Mouse (Mus musculus) spleen, adult 18-20 months (tissue): Measurements from ENCODE around the gene Rhov.
A peak's percentile ranks its signal among the peaks of the same experiment; 100 is the strongest.

Experiments
- DNase-seq, 2 experiments: peaks; one replicate each; pipeline ENCODE4 v3.0.0; 2022; ENCODE audit warnings: mixed read lengths in 2 of 2

The Rhov gene

DNA sequence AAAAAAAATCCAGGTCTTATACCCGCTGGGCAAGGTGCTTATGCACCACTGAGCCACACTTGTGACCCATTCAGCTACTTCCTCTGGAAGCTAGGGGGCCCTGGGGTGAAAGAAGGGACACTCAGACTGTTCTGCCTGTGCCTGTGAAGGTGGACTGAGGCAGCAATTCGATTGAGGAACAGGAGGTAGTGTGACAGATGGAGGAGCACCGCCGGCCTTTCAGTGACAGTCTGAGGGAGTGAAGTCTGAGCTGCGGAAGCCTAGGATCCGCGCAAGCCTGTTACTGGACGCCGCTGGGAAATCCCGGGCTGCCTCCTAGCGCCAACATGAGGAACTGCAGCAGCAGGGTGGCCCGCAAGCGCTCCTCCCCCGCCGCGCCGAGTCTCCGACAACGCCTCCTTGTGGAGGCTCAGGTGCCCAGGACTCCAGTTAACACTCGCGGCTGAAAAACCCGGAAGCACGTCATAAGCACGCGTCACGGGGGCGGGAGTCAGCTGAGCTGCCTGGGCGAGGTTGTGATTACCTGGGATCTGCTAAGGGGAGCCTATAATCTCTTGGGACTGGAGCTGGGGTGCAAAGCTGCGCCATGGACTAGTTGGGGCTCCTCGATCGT lies 17.3 kb upstream of the Rhov start, which contains the start of gene Vps18:
TSS of gene Vps18 (plus strand) at position 471 of the 613 bp plus-strand sequence.
- peak; percentile 94 to 96 for DNase-seq

DNA sequence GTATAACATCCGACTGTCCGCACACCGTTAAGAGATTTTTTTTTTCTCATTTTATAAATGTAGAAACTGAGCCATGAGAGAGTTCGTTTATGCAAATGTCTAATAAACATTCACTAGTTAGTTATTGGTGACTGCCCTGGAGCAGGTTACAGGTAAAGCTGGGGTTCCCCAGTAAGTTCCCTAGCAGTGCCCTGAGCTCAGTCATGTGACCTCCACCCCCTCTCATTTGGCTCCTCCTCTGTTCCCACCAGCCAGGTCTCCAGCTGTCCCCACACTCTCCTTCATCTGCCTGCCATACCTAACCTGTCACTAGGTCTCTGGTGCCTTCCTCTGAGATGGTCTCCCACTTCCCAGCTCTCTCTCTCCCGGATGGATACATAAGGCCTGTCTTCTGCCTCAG lies 16.3 kb upstream of the Rhov start:
- DNase-seq: no peak

DNA sequence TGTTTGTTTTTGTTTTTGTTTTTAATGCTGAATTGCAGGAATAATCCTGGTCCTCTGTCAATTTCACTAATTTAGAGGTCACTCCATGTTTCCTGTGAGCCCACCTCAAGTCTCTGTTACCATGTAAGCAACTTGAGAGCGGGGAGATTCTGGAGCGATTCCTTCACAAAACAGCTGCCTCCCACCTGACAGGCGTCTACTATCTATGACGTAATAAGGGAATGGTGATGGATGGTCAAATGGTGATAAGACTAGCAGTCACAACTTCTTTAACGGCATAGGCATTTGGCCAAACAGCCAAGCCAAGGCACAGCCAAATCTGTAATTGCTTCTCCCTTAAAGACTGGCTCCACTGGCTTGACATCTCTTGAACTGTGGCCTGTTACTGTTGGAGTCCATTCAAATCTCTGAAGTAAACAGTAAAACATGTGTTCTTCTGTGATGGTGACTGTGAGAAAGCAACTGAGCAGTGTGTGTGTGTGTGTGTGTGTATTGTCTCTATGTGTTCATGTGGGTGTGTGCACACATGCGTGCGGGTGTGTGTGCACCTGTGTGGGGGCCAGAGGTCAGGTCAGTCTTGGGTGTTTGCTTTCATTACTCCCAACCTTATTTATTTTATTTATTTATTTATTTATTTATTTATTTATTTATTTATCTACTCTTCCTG lies 11.0 kb upstream of the Rhov start:
- DNase-seq: no peak

DNA sequence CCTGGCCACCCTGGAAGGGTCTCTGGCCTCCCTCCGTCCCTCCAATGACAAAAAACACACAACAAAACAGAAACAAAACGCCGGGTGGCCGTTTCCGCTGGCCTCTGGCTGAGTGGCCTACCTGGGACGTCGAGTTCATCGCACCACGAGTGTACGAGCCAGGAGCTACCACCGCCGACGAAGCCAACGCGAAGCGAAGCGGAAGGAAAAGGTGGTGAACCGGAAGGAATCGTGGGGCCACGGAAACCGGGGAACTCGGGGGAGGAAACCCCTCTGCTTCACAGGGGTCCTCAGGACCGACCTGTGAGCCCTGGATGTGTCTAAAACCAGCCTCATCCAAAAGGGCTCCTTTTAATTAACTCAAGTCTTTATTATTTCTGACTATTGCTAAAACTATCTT lies 6.7 kb upstream of the Rhov start:
- no peak for DNase-seq

DNA sequence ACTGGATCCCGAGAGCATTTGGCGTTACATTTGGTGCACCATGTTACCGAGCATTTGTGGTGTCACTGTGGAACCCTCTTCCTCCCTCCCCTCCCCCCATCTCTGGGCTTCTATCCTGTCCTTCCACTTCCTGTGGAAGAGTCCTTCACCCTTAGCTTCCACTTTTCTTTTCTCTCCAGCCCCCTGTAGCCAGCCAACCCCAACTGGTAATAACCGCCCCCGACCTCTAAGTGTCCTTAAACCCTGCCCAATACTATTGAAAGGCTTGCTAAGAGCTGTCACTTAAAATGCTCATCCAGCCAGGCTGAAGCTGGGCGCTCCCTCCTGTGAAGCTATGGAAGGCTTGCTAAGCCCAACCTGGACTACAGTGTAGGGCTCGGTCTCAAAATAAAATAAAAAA lies 5.9 kb upstream of the Rhov start:
- no peak for DNase-seq

DNA sequence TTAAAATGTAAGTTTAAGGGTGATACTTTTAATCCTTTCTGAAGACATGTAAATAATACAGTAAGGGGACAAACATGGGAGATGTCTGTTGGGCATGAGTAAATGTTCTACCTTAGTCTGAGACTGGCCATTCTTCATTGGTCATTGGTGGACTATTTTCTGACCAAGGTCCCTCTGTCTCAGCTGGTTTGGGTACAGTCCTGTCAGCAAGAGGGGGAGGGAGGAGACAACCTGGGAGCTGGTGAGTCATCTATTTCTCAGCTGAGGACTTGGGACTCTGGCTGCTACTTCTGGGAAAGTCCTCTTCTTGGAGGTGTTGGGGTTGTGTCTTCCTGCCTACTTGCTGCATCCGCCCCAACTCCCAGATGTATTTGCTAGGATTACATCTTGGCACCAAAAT lies 3.1 kb upstream of the Rhov start:
- no peak for DNase-seq

DNA sequence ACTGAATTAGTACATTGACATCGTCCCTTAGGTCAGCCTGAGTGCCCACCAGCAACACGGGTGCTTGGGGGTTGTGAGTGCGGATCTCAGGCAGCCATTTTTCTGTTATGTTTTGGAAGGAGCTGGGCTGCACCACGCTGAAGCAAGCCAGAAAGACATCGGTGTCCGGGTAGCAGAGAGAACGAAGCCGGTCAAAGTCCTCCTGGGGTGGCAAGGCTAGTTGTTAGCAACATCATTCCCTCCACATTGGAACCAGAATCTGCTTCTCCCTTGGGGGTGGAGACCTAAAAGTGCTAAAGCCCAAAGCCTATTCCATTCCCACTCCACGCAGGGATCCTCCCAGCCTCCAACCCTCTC lies 808 bp downstream of the Rhov start:
- DNase-seq: no peak

DNA sequence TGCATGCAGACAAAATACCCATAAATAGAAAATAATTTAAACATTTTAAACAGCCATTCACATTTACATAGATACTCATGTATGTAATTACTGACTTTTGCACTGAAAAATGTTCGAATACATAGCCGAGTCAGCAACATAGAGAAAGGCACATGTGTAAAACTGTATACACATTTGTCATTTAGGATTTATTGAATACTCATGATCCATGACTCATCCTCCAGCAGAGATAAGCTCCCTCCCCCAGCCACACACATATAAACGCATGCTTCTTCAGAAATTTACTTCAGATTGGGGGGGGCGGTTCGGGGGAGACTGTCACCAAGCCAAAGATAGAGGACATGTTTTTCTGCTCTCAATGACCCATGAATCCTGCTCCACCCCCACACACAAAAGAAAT lies 7.3 kb downstream of the Rhov start:
- DNase-seq: no peak

DNA sequence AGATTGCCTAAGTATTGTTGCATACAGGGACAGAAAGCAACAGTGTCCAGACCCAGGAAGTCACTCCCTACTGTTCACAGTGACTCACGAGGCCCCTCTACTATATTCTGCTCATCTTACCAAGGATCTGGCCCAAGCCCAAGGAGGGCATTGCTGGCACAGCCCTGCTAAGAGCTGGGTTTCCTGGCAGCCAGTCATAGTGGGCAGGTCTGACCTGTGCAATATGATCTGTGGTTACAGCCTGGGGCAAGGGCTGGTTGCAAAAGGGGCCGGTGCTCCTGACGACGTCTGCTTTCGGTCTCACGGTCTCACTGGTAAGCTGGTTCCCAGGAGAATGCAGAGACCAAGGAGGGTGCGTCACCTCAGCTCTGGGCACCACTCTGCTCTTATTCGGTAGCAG lies 8.1 kb downstream of the Rhov start:
- no peak for DNase-seq

DNA sequence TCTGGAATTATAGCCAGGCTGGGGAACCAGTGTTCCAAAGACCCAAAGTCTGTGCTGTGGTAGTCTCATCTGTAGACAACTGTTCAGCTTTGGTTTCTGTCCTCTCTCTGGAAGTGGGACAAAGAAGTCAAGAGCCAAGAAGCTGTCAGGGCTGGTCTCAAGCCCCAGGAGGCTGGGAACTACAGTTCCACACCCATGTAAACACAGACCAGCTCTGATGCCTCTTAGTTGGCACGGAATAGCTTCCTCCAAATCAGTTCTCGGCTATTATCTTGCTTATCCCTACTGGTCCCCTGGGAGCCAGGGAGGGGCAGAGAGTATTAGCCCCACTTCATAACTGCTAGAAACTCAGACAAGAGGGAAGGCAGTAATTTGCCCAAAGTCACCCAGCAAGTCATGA lies 9.7 kb downstream of the Rhov start:
- DNase-seq: no peak

DNA sequence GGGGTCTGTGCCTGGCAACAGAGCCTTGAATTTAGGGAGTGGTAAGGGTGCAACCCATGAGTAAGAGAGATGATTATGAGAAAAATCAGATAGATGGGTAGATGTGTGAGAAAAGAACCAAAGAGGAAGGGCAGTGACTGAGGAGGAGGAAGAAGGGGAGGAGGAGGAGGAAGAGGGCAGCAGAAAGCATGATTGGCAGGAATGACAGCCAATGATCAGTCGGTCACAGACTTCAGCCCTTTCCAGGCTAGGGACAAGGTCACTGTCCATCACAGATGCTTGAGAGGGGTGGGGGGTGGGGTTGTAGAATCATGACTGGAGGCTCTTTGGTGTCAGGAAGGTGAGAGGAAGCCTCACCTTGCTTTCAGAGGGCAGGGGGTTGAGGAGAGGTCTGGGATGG lies 10.6 kb downstream of the Rhov start:
- DNase-seq: no peak

DNA sequence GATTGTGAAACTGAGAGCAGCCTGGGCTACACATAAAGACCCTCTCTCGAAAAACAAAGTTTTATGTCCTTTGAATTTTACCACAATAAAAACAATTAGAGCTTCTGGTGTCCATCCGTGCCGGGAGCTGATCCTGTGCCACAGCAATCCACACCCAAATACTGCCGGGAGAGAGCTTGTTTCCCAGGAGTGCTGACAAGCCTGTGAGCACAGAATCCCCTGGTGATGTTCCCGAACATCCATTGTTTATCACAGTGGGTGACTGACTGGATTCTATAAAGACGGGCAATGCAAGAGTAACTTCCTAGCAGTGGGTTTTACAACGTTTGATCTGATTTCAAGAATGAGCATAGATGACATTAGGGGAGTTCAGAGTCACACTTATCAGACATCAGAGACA lies 16.1 kb downstream of the Rhov start:
- DNase-seq: no peak

DNA sequence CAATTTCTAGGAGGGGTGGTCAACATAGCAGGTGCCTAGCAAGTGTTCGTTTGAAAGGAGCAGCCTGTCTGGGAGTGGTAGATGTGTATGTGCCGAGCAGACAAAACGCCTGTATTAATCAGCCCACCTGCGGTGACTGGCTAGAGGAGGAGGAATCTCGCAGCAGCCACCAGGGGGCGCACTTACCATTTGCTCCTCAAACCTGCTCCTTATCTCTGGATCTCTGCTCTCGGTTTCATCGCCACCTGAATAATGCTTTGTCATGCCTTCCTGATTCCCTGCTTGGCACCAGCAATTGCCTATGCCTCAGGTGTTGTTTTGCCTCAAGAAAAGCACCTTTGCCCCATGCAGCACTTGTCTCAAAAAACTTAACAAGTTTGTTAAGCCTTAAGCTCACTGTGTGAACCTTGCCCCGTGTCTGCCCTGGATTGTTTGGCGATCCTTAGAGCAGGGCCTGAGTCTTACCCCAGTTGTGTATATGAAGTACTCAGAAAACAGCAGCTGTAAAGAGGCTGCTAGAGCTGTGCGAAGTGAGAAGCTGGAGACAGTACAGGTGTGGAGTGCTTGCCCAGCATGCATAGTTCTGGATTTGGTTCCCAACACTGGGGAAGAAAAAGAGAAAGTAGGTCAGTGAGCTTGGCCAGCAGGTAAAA lies 20.1 kb downstream of the Rhov start:
- peak; percentile 57 to 84 for DNase-seq

DNA sequence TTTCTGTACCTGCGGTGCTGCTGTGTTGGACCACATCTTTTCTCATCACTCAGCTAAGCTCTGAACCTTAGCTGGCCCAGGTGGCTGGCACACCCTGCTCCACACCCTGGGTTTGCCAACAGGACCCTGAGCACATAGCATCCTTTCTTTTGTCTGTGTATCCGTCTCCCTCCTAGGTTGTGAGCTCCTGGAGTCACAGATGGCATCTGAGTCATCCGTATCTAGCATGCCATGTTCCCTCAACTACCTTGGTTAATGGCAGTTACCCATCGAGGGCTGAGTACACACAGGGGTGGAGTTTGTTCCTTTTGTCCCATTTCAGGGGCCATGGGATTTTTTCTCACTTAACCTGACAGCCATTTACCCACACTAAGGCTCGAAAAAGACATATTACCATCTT lies 20.7 kb downstream of the Rhov start:
- DNase-seq: no peak

DNA sequence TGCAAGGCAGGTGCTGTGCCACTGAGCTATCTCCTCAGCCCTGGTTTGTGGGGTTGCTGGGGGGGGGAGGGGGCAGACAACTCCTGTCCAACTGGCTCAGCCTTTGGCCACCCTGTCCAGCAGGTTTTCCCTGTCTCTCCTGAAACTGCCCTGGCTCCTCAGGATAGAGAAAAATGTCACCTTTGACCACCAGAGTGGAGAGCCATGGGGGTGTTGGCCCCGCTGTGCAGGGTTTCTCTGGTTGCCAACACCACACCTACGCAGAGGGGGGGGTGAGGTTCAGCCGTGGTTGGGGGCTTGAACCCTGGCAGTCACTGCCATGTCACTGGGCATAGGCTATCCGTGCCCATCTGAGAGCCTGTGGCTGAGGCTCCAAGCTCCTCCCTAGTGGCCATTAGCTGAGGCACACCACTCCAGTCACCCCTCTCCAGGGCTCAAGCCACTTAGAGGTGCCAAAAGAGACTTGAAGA lies 21.4 kb downstream of the Rhov start:
- DNase-seq: no peak

DNA sequence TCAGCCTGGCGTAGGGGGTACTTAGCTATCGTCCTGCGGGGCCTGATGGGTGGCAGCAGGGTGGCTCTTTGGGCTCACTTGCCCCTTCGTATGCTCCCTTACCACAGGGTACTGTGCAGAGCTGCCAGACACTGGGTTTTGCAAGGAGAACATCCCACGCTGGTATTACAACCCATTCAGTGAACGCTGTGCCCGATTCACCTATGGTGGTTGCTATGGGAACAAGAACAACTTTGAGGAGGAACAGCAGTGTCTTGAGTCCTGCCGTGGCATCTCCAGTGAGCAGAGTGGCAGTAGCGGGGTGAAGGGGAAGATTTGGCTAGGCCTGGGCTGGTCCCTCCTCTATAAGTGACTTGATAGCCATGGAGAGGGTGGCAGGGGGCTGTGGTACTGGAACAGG lies 23.2 kb downstream of the Rhov start:
- no peak for DNase-seq

DNA sequence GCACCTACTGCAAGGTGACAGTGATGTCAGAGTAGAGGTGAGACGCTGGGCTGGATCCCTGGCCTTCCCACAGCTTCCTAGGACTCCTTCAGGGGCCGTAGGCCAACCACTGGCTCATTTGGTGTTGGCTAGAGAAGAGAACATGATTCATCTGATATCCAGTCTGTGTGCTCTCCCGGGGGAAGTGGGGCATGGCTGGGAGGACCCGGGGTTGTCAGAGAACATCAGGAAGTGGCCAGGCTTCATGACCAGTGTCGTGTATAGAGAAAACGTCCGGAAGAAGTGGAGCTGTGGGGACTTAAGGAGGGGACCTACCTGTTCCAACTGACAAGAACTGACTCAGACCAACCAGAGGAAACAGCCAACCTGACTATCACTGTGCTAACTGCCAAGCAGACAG lies 25.8 kb downstream of the Rhov start:
- DNase-seq: no peak

DNA sequence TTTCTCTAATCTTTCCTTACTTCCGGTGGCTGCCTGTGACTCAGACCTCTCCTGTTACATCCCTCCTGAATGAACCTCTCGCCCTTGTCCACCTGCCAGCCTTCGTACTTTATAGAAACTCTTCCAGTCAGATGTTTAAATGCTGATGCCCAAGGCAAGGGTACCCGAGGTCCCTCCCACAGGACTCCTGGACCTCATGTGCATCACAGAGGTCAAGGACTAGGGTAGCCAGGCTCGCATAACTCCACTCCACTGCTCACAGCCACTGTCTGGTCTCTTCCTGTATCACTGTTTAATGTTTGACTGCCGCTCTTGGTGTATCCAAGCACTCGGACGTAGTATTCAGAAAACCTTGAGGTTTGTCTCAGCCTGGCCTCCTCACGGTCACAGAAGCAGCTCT lies 28.5 kb downstream of the Rhov start:
- DNase-seq: no peak

DNA sequence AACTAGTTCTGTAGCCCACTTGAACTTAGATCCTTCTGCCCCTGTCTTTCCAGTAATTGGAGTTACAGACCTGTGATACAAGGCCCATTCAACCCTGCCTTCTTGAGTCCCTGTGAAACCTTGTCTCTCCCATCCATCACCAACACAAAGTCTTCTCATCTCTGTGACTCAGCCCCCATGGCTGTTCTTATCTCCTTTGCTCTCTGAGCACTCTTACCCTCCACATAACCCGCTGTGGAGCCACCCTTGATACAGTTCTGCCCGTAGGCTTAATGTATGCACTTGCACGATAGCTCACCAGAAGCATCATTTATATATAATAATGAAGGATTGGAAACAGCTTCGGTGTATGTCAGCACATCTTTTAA lies 30.3 kb downstream of the Rhov start:
- DNase-seq: no peak

DNA sequence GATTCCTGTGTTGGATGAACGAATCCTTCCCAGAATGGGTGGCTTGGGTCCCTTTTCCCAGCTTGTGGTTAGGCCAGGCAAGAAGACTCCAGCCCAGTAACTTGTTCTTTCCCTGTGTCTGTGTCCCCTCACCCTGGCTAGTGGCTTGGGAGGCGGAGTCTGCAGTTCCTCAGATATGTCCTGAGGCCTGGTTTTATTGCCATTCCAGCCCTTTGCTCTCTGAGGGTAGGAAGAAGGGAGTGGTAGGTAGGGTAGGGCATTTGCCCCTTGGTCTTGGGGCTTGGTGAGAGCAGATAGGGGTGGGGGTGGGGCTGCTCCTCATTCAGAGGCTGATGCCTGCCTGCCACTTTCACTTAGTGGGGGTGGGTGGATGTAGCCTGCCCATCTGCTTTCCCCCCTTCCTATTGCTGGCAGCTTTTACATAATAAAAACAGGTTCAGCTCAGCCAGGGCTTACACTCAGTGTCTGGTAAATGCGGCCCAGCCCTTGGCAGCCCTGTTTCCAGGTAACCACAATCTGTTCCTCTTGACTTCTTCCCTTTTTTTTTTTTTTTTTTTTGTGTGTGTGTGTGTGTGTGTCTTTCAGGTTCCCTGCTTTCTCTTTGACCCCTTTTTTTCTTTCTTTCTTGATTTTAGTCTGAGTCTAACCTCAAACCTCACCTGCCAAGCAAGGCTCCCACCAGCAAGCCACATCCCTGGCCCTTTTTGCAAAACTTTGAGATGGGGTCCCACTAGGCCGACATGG lies 30.8 kb downstream of the Rhov start:
- DNase-seq: no peak

DNA sequence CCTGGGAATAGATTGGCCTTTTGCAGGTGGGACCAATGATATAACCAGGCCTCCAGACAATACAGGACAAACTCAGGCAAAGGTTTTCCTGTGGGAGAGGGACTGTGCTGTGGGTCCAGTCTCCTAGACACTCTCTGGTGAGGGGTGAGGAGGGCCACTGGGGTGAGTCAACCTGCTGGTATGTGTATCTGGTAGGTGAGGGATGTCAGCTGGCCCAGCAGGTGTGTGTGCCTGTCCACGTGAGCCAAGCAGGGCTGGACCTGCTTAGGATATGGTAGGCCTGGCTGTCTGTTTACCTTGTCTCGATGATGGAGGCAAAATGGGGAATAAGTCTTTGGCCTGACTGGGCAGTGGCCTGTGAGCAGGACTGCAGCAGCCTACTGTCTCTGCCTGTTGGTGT lies 32.4 kb downstream of the Rhov start:
- no peak for DNase-seq

DNA sequence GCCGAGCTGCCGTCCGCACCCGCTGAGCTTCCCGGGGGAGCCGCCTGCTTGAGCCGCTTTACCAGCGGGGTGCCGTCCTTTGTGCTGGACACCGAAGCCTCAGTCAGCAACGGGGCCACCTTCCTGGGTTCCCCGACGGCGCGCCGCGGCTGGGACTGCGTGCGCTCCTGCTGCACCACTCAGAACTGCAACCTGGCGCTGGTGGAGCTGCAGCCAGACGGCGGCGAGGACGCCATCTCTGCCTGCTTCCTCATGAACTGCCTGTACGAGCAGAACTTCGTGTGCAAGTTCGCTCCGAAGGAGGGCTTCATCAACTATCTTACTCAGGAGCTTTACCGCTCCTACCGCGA lies 33.2 kb downstream of the Rhov start:
- DNase-seq: no peak

DNA sequence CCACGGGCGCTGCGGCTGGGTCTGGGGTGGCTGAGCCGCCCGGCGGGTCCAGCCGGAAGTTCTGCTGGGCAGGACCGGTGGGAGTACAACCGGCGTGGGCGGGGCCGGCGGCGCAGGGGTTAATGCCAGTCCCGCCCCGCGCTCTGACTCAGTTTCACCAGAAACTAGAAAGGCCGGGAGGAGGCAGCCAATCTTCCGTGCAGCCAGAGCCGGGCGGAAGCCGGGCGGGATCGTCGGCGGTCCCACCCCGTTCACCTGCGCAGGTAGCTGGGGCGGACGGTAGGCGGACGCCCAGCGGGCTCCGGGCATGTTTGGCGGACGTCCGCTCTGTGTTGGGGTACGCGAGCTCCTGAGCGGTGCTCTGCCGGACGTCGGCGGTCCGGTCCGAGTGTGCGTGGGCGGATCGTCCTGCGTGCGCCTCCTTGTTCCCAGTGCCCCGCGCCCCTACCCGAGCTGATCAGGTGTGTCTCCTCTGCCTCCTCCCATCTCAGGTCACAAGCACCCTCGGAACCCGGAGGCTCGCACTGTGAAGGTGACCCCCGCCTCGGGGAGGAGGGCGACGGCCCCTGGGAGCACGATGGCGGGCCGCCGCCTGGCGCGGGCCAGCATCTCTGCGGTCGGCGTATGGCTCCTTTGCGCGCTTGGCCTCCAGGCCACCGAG lies 33.7 kb downstream of the Rhov start, which contains the start of gene Spint1:
TSS of gene Spint1 (plus strand) at position 153 of the 661 bp plus-strand sequence.
- peak in 1 of 2 experiments; percentile 14 for DNase-seq
